Mouse (Mus musculus): ENCODE measurements at regions not wholly inside any gene's neighbourhood (a gene's known extent, or its start where the extent isn't known, plus 50 kb on each side); places are given as distances from the start of the nearest gene placed in this dataset.

DNA sequence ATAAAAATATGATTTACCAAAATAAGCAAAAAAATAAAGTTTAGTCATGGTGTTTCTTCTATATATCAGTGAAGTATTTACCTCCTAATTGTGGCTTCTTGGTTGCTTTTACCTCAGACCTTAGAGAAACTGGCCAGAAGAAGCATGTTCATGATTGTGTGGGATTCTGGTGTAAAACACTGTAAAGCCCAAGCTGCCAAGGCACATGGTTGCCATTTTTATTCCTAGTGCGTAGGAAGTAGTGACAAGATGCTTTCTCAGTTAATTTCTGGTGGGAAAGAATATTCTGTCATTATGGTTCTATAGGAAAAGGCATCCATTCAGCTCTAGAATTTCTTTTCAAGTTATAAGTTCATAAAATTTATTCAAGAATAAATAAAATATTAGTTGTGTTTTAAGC lies 805.2 kb downstream of the Olfm4 start:
- intact Hi-C loops (cut with DNase I) = no loop called here
- DNase-seq (ENCODE audit: low spot score in 2 of 2) = peak in 1 of 2 experiments; percentile 5

- no peak for DNase-seq (ENCODE audit: low spot score in 2 of 2)
- intact Hi-C loops (cut with DNase I) = no loop called here
These were observed 815.6 kb downstream of the Olfm4 start for GRCm38 (mm10) chr14:80799370-80799959.

GRCm38 (mm10) chr14:80830476-80830875 lies 846.6 kb downstream of the Olfm4 start:
- intact Hi-C loops (cut with DNase I) = no loop called here
- DNase-seq (ENCODE audit: low spot score in 2 of 2) = no peak

DNA sequence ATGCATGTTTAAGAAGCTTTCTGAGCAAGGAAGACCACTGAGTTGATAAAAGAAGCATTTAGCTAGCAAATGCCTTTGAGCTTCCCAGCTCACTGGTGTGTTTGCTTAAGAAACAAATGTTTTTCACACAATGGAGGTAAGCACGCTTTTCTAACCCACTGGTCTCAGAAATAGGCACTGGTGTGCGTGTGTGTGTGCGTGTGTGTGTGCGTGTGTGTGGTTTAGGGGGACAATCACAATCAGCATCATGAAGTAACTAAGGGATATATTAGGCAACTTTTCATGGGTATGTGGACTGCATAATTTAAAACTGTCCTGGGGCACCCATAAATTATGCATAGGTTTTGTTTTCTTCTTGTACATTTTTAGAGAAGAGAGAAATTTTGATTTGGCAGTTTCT lies 860.7 kb downstream of the Olfm4 start:
- intact Hi-C loops (cut with DNase I) = no loop called here

DNA sequence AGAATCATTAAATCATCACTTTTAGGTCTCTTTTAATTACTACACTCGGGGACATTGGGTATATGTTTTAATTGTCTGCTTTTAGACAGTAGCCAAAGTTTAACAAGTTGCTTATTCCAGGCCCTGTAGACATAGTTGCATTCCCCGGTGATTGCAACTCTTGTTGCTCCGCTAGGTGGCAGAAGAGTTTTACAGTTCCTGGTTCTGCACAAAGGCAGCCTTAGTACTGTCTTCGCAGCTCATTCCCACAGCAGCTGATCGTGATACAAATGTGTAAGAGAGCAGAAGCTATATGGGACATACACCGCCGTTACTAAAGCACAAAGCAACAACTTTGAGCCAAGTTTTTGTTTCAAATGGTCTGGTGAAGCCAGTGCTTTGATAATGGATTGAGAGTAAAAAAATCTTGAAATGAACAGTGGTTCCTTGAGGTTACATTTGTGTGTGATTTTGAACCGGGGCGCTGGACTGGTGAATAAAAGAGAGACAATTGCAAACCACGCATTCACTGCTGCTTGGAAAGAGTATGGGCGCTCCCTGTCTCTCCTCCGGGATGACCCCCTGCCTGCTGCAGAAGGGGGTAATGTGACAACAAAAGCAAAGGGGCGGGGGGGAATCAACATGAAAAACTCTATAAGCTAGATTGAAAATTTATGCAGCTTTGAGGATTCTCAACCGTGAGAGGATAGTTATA lies 861.8 kb downstream of the Olfm4 start:
- intact Hi-C loops (cut with DNase I) = loop anchor here (5.0 kb wide), 1 partner anchor 578 kb away; no protein-coding TSS in a partner anchor
- peak; percentile 74 to 85 for DNase-seq (ENCODE audit: low spot score in 2 of 2)

More for the DNA sequence above, 860.7 kb downstream of the Olfm4 start:
- DNase-seq (ENCODE audit: low spot score in 2 of 2) = no peak

DNA sequence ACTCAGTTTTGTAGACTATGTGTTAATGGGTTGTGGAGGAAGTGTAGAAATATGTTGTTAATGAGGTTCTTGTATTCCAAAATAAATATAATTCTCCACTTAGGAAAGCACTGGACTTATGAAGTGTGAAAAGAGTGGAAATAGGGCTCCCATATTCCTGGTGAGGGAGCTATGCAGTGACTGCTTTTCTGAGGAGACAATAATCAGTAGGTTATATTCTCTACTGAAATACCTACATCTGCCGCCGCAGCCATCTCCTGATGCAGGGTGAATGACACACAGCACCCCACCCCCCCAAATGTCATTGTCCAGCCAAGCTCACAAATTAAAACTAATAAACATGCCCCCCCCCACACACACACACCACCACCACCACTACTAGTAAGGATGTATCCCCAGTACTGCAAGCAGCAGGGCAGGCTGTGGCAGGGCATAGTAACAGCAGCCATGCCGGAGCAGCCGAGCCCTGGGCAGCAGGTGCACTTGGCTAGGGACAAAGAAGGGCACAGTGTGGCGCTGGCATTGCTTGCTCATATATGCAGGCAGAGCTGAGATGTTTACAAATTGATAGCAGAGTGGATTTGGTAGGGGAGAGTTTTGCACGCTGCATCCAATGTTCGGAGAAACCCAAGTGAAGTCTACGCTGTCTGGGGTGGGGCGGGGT lies 862.7 kb downstream of the Olfm4 start:
- DNase-seq (ENCODE audit: low spot score in 2 of 2) = no peak

More for the DNA sequence above, 862.7 kb downstream of the Olfm4 start:
- intact Hi-C loops (cut with DNase I) = loop anchor here (5.0 kb wide), 1 partner anchor 579 kb away; no protein-coding TSS in a partner anchor
